Mouse (Mus musculus) MEL (cell line): ENCODE measurements around the gene Nup93. TPM values are rescaled to one million over a fixed set of nuclear protein-coding genes. Genes with fewer than 3 reads are reported as not detected.
A peak's percentile ranks its signal among the peaks of the same experiment; 100 is the strongest.

Experiments
- DNase-seq: peaks from one replicate; pipeline ENCODE4 v3.0.0; 2011; ENCODE audit warnings: low read depth, low spot score
- H3K27ac ChIP-seq: 2 replicates; pipeline ENCODE4 v1.5.1; 2012; ENCODE audit warnings: low read depth, mild to moderate bottlenecking, control low read depth, low read length, moderate library complexity; ENCODE audit not compliant: control insufficient read depth
- H3K27me3 ChIP-seq, 2 experiments: fragments of 150-350 bp in 1 of 2; sonication (generic) in 1 of 2; 2 replicates each; pipeline ENCODE4 v1.6.1; 2012; ENCODE audit warnings: low read length in 2 of 2, mild to moderate bottlenecking in 2 of 2, improper control_type of control experiment in 1 of 2, moderate library complexity in 1 of 2; ENCODE audit not compliant: insufficient read depth in 2 of 2, control insufficient read depth in 1 of 2
- H3K36me3 ChIP-seq, 2 experiments: 2 replicates each; pipeline ENCODE4 v1.6.1; 2012 to 2014; ENCODE audit warnings: low read length in 2 of 2, improper control_type of control experiment in 1 of 2, inconsistent platforms in 1 of 2, mild to moderate bottlenecking in 1 of 2; ENCODE audit not compliant: insufficient read depth in 2 of 2, control insufficient read depth in 1 of 2
- H3K4me1 ChIP-seq, 2 experiments: fragments of 150-350 bp in 1 of 2; sonication (generic) in 1 of 2; 2 replicates each; pipeline ENCODE4 v1.6.1; 2012; ENCODE audit warnings: low read length in 2 of 2, improper control_type of control experiment in 1 of 2, mild to moderate bottlenecking in 1 of 2; ENCODE audit not compliant: insufficient read depth in 2 of 2, control insufficient read depth in 1 of 2
- H3K4me3 ChIP-seq, 2 experiments: fragments of 150-350 bp in 1 of 2; sonication (generic) in 1 of 2; 2 replicates each; pipeline ENCODE4 v1.5.1; 2012; ENCODE audit warnings: low read depth in 2 of 2, low read length in 2 of 2, mild to moderate bottlenecking in 2 of 2, moderate library complexity in 2 of 2, control low read depth in 1 of 2, improper control_type of control experiment in 1 of 2; ENCODE audit not compliant: control insufficient read depth in 1 of 2, insufficient read depth in 1 of 2
- H3K79me2 ChIP-seq: 2 replicates; pipeline ENCODE4 v1.6.1; 2012; ENCODE audit warnings: mild to moderate bottlenecking, low read length, moderate library complexity; ENCODE audit not compliant: control insufficient read depth, poor library complexity, insufficient read depth
- H3K9ac ChIP-seq: 2 replicates; pipeline ENCODE4 v1.6.1; 2012; ENCODE audit warnings: low read depth, mild to moderate bottlenecking, control low read depth, low read length, moderate library complexity; ENCODE audit not compliant: control insufficient read depth, poor library complexity, severe bottlenecking
- H3K9me3 ChIP-seq: fragments of 150-350 bp; sonication (generic); replicated peaks from 2 replicates; pipeline ENCODE4 v1.6.1; 2012; ENCODE audit warnings: mild to moderate bottlenecking, low read length, improper control_type of control experiment, moderate library complexity; ENCODE audit not compliant: insufficient read depth
- BHLHE40 ChIP-seq: IDR thresholded peaks from 2 replicates; pipeline ENCODE4 v1.6.1; 2012; ENCODE audit warnings: low read depth, mild to moderate bottlenecking, inconsistent platforms, low read length, improper control_type of control experiment, borderline replicate concordance
- CHD1 ChIP-seq: IDR thresholded peaks from 2 replicates; pipeline ENCODE4 v1.6.1; 2012; ENCODE audit warnings: low read depth, mild to moderate bottlenecking, inconsistent platforms, low read length, improper control_type of control experiment
- CHD2 ChIP-seq: IDR thresholded peaks from 2 replicates; pipeline ENCODE4 v1.6.1; 2011; ENCODE audit warnings: low read length, improper control_type of control experiment
- CTCF ChIP-seq, 3 experiments: IDR thresholded peaks in 2 of 3; conservative IDR thresholded peaks in 1 of 3; 2 replicates each; pipeline ENCODE4 v1.5.1; 2011 to 2012; ENCODE audit warnings: low read length in 3 of 3, low read depth in 2 of 3, mild to moderate bottlenecking in 2 of 3, improper control_type of control experiment in 1 of 3, inconsistent platforms in 1 of 3, mixed read lengths in 1 of 3, moderate library complexity in 1 of 3; ENCODE audit not compliant: control insufficient read depth in 1 of 3, insufficient read depth in 1 of 3, poor library complexity in 1 of 3, severe bottlenecking in 1 of 3
- E2F4 ChIP-seq: IDR thresholded peaks from 2 replicates; pipeline ENCODE4 v1.6.1; 2011; ENCODE audit warnings: low read depth, low read length, improper control_type of control experiment, borderline replicate concordance
- ELF1 ChIP-seq: IDR thresholded peaks from 2 replicates; pipeline ENCODE4 v1.6.1; 2014; ENCODE audit warnings: low read depth, mild to moderate bottlenecking, inconsistent platforms, low read length, improper control_type of control experiment, moderate library complexity
- EP300 ChIP-seq, 2 experiments: IDR thresholded peaks; 2 replicates each; pipeline ENCODE4 v1.6.1; 2011; ENCODE audit warnings: improper control_type of control experiment in 2 of 2, low read length in 2 of 2, low read depth in 1 of 2, mild to moderate bottlenecking in 1 of 2
- GABPA ChIP-seq: IDR thresholded peaks from 2 replicates; pipeline ENCODE4 v1.6.1; 2012; ENCODE audit warnings: low read depth, mild to moderate bottlenecking, inconsistent platforms, low read length, improper control_type of control experiment, moderate library complexity
- GATA1 ChIP-seq: IDR thresholded peaks from 2 replicates; pipeline ENCODE4 v1.6.1; 2011; ENCODE audit warnings: low read depth, low read length, improper control_type of control experiment
- JUND ChIP-seq: IDR thresholded peaks from 2 replicates; pipeline ENCODE4 v1.6.1; 2011; ENCODE audit warnings: low read depth, mild to moderate bottlenecking, improper control_type of control experiment, low read length
- KAT2A ChIP-seq: conservative IDR thresholded peaks from 2 replicates; pipeline ENCODE4 v1.6.1; 2012; ENCODE audit warnings: low read depth, low read length, improper control_type of control experiment, inconsistent platforms
- MAFK ChIP-seq: IDR thresholded peaks from 2 replicates; pipeline ENCODE4 v1.6.1; 2011; ENCODE audit warnings: low read depth, mild to moderate bottlenecking, low read length, improper control_type of control experiment, borderline replicate concordance
- MAX ChIP-seq: IDR thresholded peaks from 2 replicates; pipeline ENCODE4 v1.6.1; 2011; ENCODE audit warnings: low read length, improper control_type of control experiment
- MAZ ChIP-seq: IDR thresholded peaks from 2 replicates; pipeline ENCODE4 v1.6.1; 2012; ENCODE audit warnings: low read depth, mild to moderate bottlenecking, inconsistent platforms, low read length, improper control_type of control experiment
- MEF2A ChIP-seq: IDR thresholded peaks from 2 replicates; pipeline ENCODE4 v1.6.1; 2014; ENCODE audit warnings: low read depth, mild to moderate bottlenecking, inconsistent platforms, low read length, improper control_type of control experiment; ENCODE audit not compliant: poor library complexity, insufficient replicate concordance, severe bottlenecking; ENCODE audit errors: extremely low read depth
- MXI1 ChIP-seq: IDR thresholded peaks from 2 replicates; pipeline ENCODE4 v1.6.1; 2011; ENCODE audit warnings: mild to moderate bottlenecking, low read depth, low read length, improper control_type of control experiment
- MYB ChIP-seq: IDR thresholded peaks from 2 replicates; pipeline ENCODE4 v1.6.1; 2011; ENCODE audit warnings: mild to moderate bottlenecking, low read depth, low read length, improper control_type of control experiment
- MYC ChIP-seq: IDR thresholded peaks from 2 replicates; pipeline ENCODE4 v1.6.1; 2011; ENCODE audit warnings: low read depth, mild to moderate bottlenecking, low read length, improper control_type of control experiment, moderate library complexity
- NELFE ChIP-seq: IDR thresholded peaks from 2 replicates; pipeline ENCODE4 v1.6.1; 2011; ENCODE audit warnings: low read depth, low read length, improper control_type of control experiment
- NRF1 ChIP-seq: IDR thresholded peaks from 2 replicates; pipeline ENCODE4 v1.6.1; 2014; ENCODE audit warnings: low read depth, mild to moderate bottlenecking, inconsistent platforms, low read length, improper control_type of control experiment, moderate library complexity; ENCODE audit not compliant: poor library complexity, insufficient read depth, severe bottlenecking
- POLR2A ChIP-seq, 2 experiments: IDR thresholded peaks; 2 replicates each; pipeline ENCODE4 v1.6.1; 2011 to 2012; ENCODE audit warnings: low read length in 2 of 2, mild to moderate bottlenecking in 2 of 2, control low read depth in 1 of 2, improper control_type of control experiment in 1 of 2, low read depth in 1 of 2, moderate library complexity in 1 of 2; ENCODE audit not compliant: control insufficient read depth in 1 of 2, insufficient read depth in 1 of 2, poor library complexity in 1 of 2
- POLR2AphosphoS2 ChIP-seq: IDR thresholded peaks from 2 replicates; pipeline ENCODE4 v1.6.1; 2011; ENCODE audit warnings: low read length, improper control_type of control experiment
- POLR2AphosphoS5 ChIP-seq: IDR thresholded peaks from 2 replicates; pipeline ENCODE4 v1.6.1; 2012; ENCODE audit warnings: low read depth, borderline replicate concordance, mild to moderate bottlenecking, inconsistent platforms, low read length, moderate library complexity, mixed read lengths
- RAD21 ChIP-seq: IDR thresholded peaks from 2 replicates; pipeline ENCODE4 v1.6.1; 2011; ENCODE audit warnings: mild to moderate bottlenecking, low read depth, low read length, improper control_type of control experiment
- RCOR1 ChIP-seq: IDR thresholded peaks from 2 replicates; pipeline ENCODE4 v1.6.1; 2012; ENCODE audit warnings: low read depth, mild to moderate bottlenecking, inconsistent platforms, low read length, improper control_type of control experiment
- SIN3A ChIP-seq: IDR thresholded peaks from 2 replicates; pipeline ENCODE4 v1.6.1; 2012; ENCODE audit warnings: low read length, improper control_type of control experiment, inconsistent platforms
- SMC3 ChIP-seq: IDR thresholded peaks from 2 replicates; pipeline ENCODE4 v1.6.1; 2011; ENCODE audit warnings: low read depth, low read length, improper control_type of control experiment
- TAL1 ChIP-seq: IDR thresholded peaks from 2 replicates; pipeline ENCODE4 v1.6.1; 2012; ENCODE audit warnings: mild to moderate bottlenecking, inconsistent platforms, low read length, moderate library complexity, mixed read lengths
- TBP ChIP-seq: IDR thresholded peaks from 2 replicates; pipeline ENCODE4 v1.8.0; 2011; ENCODE audit warnings: low read depth, low read length, improper control_type of control experiment
- TCF12 ChIP-seq: IDR thresholded peaks from 2 replicates; pipeline ENCODE4 v1.6.1; 2014; ENCODE audit warnings: low read depth, mild to moderate bottlenecking, inconsistent platforms, low read length, improper control_type of control experiment, moderate library complexity
- UBTF ChIP-seq: IDR thresholded peaks from 2 replicates; pipeline ENCODE4 v1.6.1; 2012; ENCODE audit warnings: low read depth, mild to moderate bottlenecking, inconsistent platforms, low read length, improper control_type of control experiment, moderate library complexity, borderline replicate concordance; ENCODE audit not compliant: insufficient read depth
- USF1 ChIP-seq: IDR thresholded peaks from 2 replicates; pipeline ENCODE4 v1.6.1; 2014; ENCODE audit warnings: low read depth, mild to moderate bottlenecking, inconsistent platforms, low read length, improper control_type of control experiment, moderate library complexity
- USF2 ChIP-seq, 2 experiments: IDR thresholded peaks; 2 replicates each; pipeline ENCODE4 v1.6.1; 2011 to 2012; ENCODE audit warnings: improper control_type of control experiment in 2 of 2, low read length in 2 of 2, borderline replicate concordance in 1 of 2, inconsistent platforms in 1 of 2, low read depth in 1 of 2, mild to moderate bottlenecking in 1 of 2; ENCODE audit not compliant: insufficient read depth in 1 of 2
- ZC3H11A ChIP-seq: IDR thresholded peaks from 2 replicates; pipeline ENCODE4 v1.6.1; 2012; ENCODE audit warnings: low read depth, mild to moderate bottlenecking, inconsistent platforms, low read length, improper control_type of control experiment
- ZKSCAN1 ChIP-seq: IDR thresholded peaks from 2 replicates; pipeline ENCODE4 v1.6.1; 2012; ENCODE audit warnings: low read depth, mild to moderate bottlenecking, inconsistent platforms, low read length, improper control_type of control experiment, moderate library complexity
- ZMIZ1 ChIP-seq: IDR thresholded peaks from 2 replicates; pipeline ENCODE4 v1.6.1; 2012; ENCODE audit warnings: low read depth, mild to moderate bottlenecking, inconsistent platforms, low read length, improper control_type of control experiment, moderate library complexity
- polyA plus RNA-seq, 2 experiments: library from polyadenylated mRNA; stranded (reverse) in 1 of 2; unstranded in 1 of 2; fragments of >175 nt in 1 of 2; fragments of >200 nt in 1 of 2; gene quantifications; 2 replicates each; pipeline versions ENCODE4 v1.2.1 to v1.2.4; 2012; ENCODE audit warnings: low replicate concordance in 2 of 2, low read depth in 1 of 2; ENCODE audit not compliant: insufficient read length in 2 of 2, insufficient read depth in 1 of 2, missing spikeins in 1 of 2
- total RNA-seq: library from RNA; depleted of rRNA; stranded (reverse); fragments of 300-350 nt; gene quantifications from 2 replicates; pipeline ENCODE4 v1.2.3, GENCODE M21; 2012

Gene Nup93
- total and polyA plus RNA-seq, 3 experiments, result 71.6 to 292 (median 110) TPM

GRCm38 (mm10) chr8:94183117-94183516 lies 31.2 kb upstream of the Nup93 start:
- H3K4me3 ChIP-seq, result peak overlapping the region; percentile 62 to 74
- peaks cover 0 to 19% of the 10 kb centered on the region in 2 experiments; a peak in 2 of 4 replicates for H3K4me1 ChIP-seq
- no peaks in the 10 kb centered on the region for H3K9me3 ChIP-seq
- peaks cover 0 to 5% of the 10 kb centered on the region in 2 experiments; a peak in 1 of 4 replicates for H3K36me3 ChIP-seq
- peaks cover 17% of the 10 kb centered on the region for H3K79me2 ChIP-seq
- peak; percentile 96 for DNase-seq
- H3K27me3 ChIP-seq, result no peaks in the 10 kb centered on the region
- H3K9ac ChIP-seq, result peak overlapping the region; percentile 65
- H3K27ac ChIP-seq, result peak overlapping the region; percentile 72
- TF ChIP-seq MAFK (no peak), POLR2A (IDR thresholded peaks at IDR 0.05; ENCODE audit: control insufficient read depth in 1 of 2, insufficient read depth in 1 of 2, low read depth in 1 of 2, low read length in 2 of 2, poor library complexity in 1 of 2) (peak in 1 of 2 experiments; percentile 60; a peak in 1 of 4 replicates), USF1 (0 out of 2 replicates have a peak, but pooled peaks have one; percentile 33), MYB (no peak), POLR2AphosphoS2 (no peak), CHD2 (no peak), GABPA (no peak), ZKSCAN1 (no peak), E2F4 (no peak; the same call in 1 of the 2 replicates), NELFE (0 out of 2 replicates have a peak, but pooled peaks have one; percentile 50), SMC3 (peak; percentile 40), RCOR1 (peak; percentile 54; the same call in 1 of the 2 replicates), JUND (no peak), POLR2AphosphoS5 (no peak), NRF1 (peak; percentile 41; the same call in 1 of the 2 replicates), BHLHE40 (peak; percentile 25; the same call in 1 of the 2 replicates), EP300 (IDR thresholded peaks at IDR 0.05; ENCODE audit: low read depth in 1 of 2, low read length in 2 of 2) (no peak; a peak in 1 of 4 replicates), RAD21 (peak; percentile 3; the same call in 1 of the 2 replicates), MYC (peak; percentile 74; the same call in 1 of the 2 replicates), MEF2A (no peak), KAT2A (no peak), MAX (peak; percentile 74; the same call in 1 of the 2 replicates), MAZ (peak; percentile 78; the same call in 1 of the 2 replicates), MXI1 (peak; percentile 89), GATA1 (no peak), UBTF (no peak), TBP (0 out of 2 replicates have a peak, but pooled peaks have one; percentile 62), ZMIZ1 (no peak), TAL1 (no peak), ZC3H11A (no peak), CTCF (IDR thresholded peaks at IDR 0.05 in 2 of 3, conservative IDR thresholded peaks at IDR 0.05 in 1 of 3; ENCODE audit: control insufficient read depth in 1 of 3, insufficient read depth in 1 of 3, low read depth in 2 of 3, low read length in 3 of 3, poor library complexity in 1 of 3, severe bottlenecking in 1 of 3) (peak; percentile 43 to 73 (median 68); a peak in 5 of 6 replicates), TCF12 (no peak; the same call in none of the 2 replicates), SIN3A (peak; percentile 80), ELF1 (0 out of 2 replicates have a peak, but pooled peaks have one; percentile 26), USF2 (IDR thresholded peaks at IDR 0.05; ENCODE audit: borderline replicate concordance in 1 of 2, insufficient read depth in 1 of 2, low read depth in 1 of 2, low read length in 2 of 2) (no peak), CHD1 (no peak)
